Mouse (Mus musculus) ES-E14 (cell line): ENCODE measurements around the gene Gm8050.
"Not testable (repeated sequence)": the region's sequence is repeated elsewhere in the genome, so short reads cannot be mapped to it uniquely, and the experiment has no call there.

Source experiments
- CHD2 ChIP-seq: IDR thresholded peaks from 2 replicates; pipeline ENCODE4 v1.6.1; 2014; ENCODE audit warnings: mild to moderate bottlenecking, low read depth, low read length, inconsistent platforms
- HCFC1 ChIP-seq: IDR thresholded peaks from 2 replicates; pipeline ENCODE4 v1.6.1; 2012; ENCODE audit warnings: low read length, inconsistent platforms, borderline replicate concordance; ENCODE audit not compliant: insufficient read depth
- ZC3H11A ChIP-seq: IDR thresholded peaks from 2 replicates; pipeline ENCODE4 v1.6.1; 2012; ENCODE audit warnings: low read depth, mild to moderate bottlenecking, inconsistent platforms, low read length, borderline replicate concordance

DNA sequence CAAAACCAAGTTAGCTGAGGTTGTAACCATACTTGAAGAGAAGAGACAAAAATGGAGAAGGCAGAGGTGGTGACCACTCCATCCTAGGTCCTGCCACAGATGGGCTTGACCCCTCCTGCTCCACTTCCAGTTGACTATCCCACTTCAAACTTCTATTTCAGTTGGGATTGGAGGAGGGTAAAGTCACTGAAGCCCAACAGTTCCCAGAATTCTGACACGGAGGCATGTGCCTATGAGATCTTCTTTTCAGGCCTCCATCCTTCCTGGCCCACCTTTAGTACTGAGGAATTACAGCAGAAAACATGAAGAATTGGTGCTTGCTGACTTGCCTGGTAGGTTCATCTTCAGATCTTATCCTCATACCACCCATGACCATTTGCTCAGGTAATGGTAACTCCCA, 36.0 kb downstream of the Gm8050 start, which contains the start of gene Gm10251:
- TF ChIP-seq HCFC1, CHD2, ZC3H11A: not testable (repeated sequence)
